Mouse (Mus musculus) liver, embryonic 14.5 days (tissue): ENCODE data around the gene Lrp1.

ENCODE experiments used
- CTCF ChIP-seq: IDR thresholded peaks from 2 replicates; pipeline ENCODE4 v1.5.1; 2016; ENCODE audit warnings: antibody characterized with exemption, low read depth, control low read depth
- EP300 ChIP-seq: IDR thresholded peaks from 2 replicates; pipeline ENCODE4 v1.6.1; 2016; ENCODE audit warnings: antibody characterized with exemption, low read depth

GRCm38 (mm10) chr10:127569450-127569849 lies 51.5 kb downstream of the Lrp1 start:
- TF ChIP-seq CTCF, result peak; percentile 90
- no peak for TF ChIP-seq EP300
